Mouse (Mus musculus) embryonic facial prominence, embryonic 11.5 days (tissue): ENCODE measurements at regions not wholly inside any gene's neighbourhood (a gene's known extent, or its start where the extent isn't known, plus 50 kb on each side); places are given as distances from the start of the nearest gene placed in this dataset.
A peak's percentile ranks its signal among the peaks of the same experiment; 100 is the strongest.

Source experiments
- ATAC-seq: fragments of 200-750 bp; cut with Nextera tagmentation; replicated peaks from 2 replicates; pipeline ENCODE4 v1.8.0; 2017; ENCODE audit warnings: low read depth; ENCODE audit not compliant: insufficient number of reproducible peaks, low FRiP score, low TSS enrichment
- DNase-seq: peaks from one replicate; pipeline ENCODE4 v3.0.0-alpha.2; 2015; ENCODE audit warnings: low spot score
- H3K27ac ChIP-seq: fragments of 300-500 bp; sonication (generic); replicated peaks from 2 replicates; pipeline ENCODE4 v1.5.1; 2014; ENCODE audit warnings: mild to moderate bottlenecking, low read depth, low read length, control low read depth
- H3K27me3 ChIP-seq: fragments of 300-500 bp; sonication (generic); 2 replicates; pipeline ENCODE4 v1.6.1; 2014; ENCODE audit warnings: mild to moderate bottlenecking, low read length, moderate library complexity, mixed read lengths; ENCODE audit not compliant: control insufficient read depth, insufficient read depth
- H3K36me3 ChIP-seq: fragments of 300-500 bp; sonication (generic); replicated peaks from 2 replicates; pipeline ENCODE4 v1.6.1; 2014; ENCODE audit warnings: low read depth, mild to moderate bottlenecking, low read length, moderate library complexity, mixed read lengths; ENCODE audit not compliant: control insufficient read depth, insufficient read depth
- H3K4me1 ChIP-seq: fragments of 300-500 bp; sonication (generic); 2 replicates; pipeline ENCODE4 v1.6.1; 2014; ENCODE audit warnings: low read length, mixed read lengths; ENCODE audit not compliant: control insufficient read depth, insufficient read depth
- H3K4me2 ChIP-seq: fragments of 300-500 bp; sonication (generic); 2 replicates; pipeline ENCODE4 v1.6.1; 2014; ENCODE audit warnings: low read depth, mild to moderate bottlenecking, control low read depth, low read length, moderate library complexity
- H3K4me3 ChIP-seq: fragments of 300-500 bp; sonication (generic); 2 replicates; pipeline ENCODE4 v1.5.1; 2014; ENCODE audit warnings: low read depth, low read length, control low read depth
- H3K9ac ChIP-seq: fragments of 300-500 bp; sonication (generic); replicated peaks from 2 replicates; pipeline ENCODE4 v1.6.1; 2014; ENCODE audit warnings: mild to moderate bottlenecking, control low read depth, low read length
- H3K9me3 ChIP-seq: fragments of 300-500 bp; sonication (generic); replicated peaks from 2 replicates; pipeline ENCODE4 v1.6.1; 2016; ENCODE audit warnings: mild to moderate bottlenecking, low read length, inconsistent platforms, mixed read lengths; ENCODE audit not compliant: control insufficient read depth
- WGBS: fragments of 180-500 bp; shearing (Covaris S2); extraction: QIAGEN DNeasy Blood & Tissue Kit; methylation state at CpG from one replicate; pipeline ENCODE4 v1.1.7; 2014; 5-methylcytosine and 5-hydroxymethylcytosine counted together

DNA sequence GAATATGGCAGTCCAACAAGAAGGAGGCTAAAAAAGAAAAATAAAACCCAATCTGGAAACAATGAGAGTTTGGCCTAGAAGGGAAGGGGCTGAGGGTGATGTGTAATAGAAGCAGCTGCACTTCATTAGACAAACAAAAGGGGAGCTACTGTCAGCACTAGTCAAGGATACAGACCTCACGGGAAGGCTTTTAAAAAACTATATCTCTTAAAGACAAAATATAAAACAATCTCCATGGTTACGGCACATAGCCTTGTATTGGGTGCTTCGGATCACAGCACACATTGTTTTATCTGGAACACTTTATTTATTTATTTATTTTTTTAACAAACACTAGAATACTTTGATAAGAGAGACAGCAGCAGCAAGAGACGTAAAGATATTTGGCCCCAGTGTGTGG lies 346.3 kb upstream of the Lcorl start:
- Histone ChIP-seq H3K4me2 (no peak overlapping the region), H3K4me1 (no peaks in the 10 kb centered on the region), H3K9me3 (no peaks in the 10 kb centered on the region), H3K9ac (no peak overlapping the region), H3K4me3 (no peak overlapping the region), H3K27me3 (no peaks in the 10 kb centered on the region), H3K27ac (no peak overlapping the region), H3K36me3 (no peaks in the 10 kb centered on the region)
- 67% methylated on average over 4 of the region's 4 CpGs for WGBS
- DNase-seq (peak; percentile 22), ATAC-seq (no peak)

DNA sequence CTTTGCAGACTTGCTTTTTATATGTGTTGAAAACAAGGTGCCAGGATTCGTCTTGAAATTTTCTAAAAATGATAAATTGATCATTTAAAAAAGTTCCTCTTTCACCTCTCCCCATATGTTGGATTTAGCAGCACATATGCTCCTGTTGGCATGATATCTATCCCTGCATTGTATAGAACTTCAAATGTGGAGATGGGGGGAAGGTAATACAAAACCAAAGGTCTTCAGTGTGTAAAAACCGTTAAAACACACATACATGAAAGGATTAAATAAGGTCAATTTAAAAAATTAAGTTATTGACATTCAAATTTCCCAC lies 345.0 kb upstream of the Lcorl start:
- WGBS, result 82% methylated on average over 2 of the region's 2 CpGs
- no peaks in the 10 kb centered on the region for H3K36me3 ChIP-seq
- no peak overlapping the region for H3K27ac ChIP-seq
- DNase-seq, result no peak
- no peaks in the 10 kb centered on the region for H3K9me3 ChIP-seq
- H3K4me3 ChIP-seq, result no peak overlapping the region
- H3K4me2 ChIP-seq, result no peak overlapping the region
- no peak overlapping the region for H3K9ac ChIP-seq
- no peaks in the 10 kb centered on the region for H3K4me1 ChIP-seq
- ATAC-seq, result no peak
- H3K27me3 ChIP-seq, result no peaks in the 10 kb centered on the region

DNA sequence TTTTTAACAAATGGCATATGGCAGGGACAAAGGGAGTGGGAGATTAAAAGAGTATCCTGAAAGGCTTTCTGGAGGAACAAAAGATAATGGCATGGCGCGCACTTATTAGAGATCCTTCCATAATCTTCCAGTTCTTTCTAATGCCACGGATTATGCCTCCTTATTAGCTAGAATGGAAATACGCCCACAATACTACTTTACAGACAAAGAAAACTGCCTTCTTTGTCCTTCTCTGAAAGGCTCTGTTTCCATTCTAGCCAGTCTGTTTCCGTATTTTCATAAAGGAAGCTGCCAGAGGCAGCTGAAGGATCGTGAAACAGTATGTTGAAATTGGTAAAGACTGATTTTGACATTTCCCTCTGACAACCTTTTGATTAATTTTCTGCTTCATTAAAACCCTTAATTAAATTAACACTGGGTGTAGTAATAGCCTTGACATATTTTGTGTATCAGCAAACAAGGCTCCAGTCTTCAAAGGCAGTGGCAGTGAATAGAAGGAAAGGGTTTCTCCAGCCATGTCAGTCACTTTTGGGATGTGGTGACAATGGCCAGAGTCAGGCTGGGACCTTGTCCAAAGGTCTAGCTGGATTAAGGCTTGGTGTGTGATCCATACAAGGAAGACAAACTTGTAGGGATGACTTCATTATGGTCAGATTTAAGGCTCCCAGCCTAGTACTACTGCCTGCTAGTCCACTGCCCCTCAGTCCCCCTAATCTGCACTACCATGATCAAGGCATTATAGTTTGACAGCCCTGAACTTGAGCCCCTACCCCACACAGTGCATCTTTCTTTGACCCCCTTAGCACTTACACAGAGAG lies 344.4 kb upstream of the Lcorl start:
- no peak overlapping the region for H3K27ac ChIP-seq
- DNase-seq (peak; percentile 6), ATAC-seq (0 out of 2 replicates have a peak, but pooled peaks have one; percentile 34)
- no peak overlapping the region for H3K4me2 ChIP-seq
- no peaks in the 10 kb centered on the region for H3K9me3 ChIP-seq
- 67% methylated on average over 6 of the region's 6 CpGs for WGBS
- H3K4me3 ChIP-seq, result no peak overlapping the region
- no peaks in the 10 kb centered on the region for H3K4me1 ChIP-seq
- H3K36me3 ChIP-seq, result no peaks in the 10 kb centered on the region
- no peak overlapping the region for H3K9ac ChIP-seq
- no peaks in the 10 kb centered on the region for H3K27me3 ChIP-seq

DNA sequence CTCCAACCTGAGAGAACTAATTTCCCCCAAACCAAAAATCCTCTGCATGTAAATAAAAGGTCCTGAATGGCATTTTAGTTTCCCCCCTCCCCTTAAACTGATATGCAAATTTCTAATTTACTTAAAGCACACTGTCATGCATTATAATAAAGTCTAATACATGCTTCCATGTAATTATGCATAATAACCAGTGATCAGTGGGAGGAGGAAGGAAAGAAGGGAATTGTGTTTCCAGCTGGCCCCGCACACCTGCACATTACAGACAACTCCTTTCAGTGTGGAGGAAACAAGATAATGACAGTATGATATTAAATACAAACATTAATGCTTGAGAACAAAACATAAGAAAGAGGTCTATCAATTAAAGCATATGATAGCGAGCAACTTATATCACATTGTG lies 329.5 kb upstream of the Lcorl start:
- Histone ChIP-seq H3K27me3 (no peaks in the 10 kb centered on the region), H3K36me3 (no peaks in the 10 kb centered on the region), H3K27ac (no peak overlapping the region), H3K4me2 (no peak overlapping the region), H3K4me3 (no peak overlapping the region), H3K9ac (no peak overlapping the region), H3K4me1 (no peaks in the 10 kb centered on the region), H3K9me3 (no peaks in the 10 kb centered on the region)
- DNase-seq (no peak), ATAC-seq (no peak)
- 92% methylated on average over 2 of the region's 2 CpGs for WGBS

DNA sequence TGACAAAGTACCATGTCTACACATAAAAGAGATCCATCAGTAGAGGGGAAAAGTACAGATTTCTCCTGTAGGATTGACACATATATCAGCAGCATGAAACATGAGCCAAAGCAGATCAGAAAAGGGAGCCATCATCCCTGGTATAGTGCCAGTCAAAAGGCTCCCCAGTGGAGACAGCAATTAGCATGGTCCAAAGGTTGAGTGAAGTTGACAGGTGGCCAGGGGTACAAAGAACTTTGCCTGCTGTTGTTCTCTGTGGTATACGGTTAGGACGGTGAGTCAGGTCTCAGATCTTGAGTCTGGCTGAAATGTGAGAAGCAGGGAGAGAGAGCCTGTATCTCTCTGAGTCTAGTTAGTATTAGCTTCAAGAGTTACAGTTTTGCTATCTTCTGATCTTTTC lies 324.7 kb upstream of the Lcorl start:
- no peak for DNase-seq
- WGBS, result 26% methylated on average over 2 of the region's 2 CpGs
- no peak for ATAC-seq

DNA sequence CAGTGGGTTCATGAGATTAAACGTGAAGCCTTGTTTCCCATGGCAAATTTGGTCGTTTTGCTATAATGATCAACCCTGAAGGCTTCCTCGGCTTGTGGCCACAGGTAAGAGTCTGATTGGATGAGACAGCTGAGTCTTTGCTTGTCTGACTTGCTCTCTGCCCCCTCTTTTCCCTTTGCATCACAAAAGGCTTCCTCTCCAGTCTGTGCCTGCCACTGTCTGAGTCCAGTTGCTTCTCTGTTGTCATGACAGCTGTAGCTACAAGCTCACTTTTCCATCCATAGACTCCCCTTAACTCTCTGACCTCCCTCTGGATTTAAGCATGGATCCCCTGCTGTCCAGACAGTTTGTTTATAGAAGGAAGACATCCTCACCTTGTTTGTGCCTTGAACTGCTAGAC lies 314.9 kb upstream of the Lcorl start:
- DNase-seq (no peak), ATAC-seq (no peak)
- no peaks in the 10 kb centered on the region for H3K27me3 ChIP-seq
- H3K27ac ChIP-seq, result no peak overlapping the region
- WGBS, result 18% methylated on average over 3 of the region's 3 CpGs
- no peak overlapping the region for H3K9ac ChIP-seq
- H3K4me2 ChIP-seq, result no peak overlapping the region
- H3K4me1 ChIP-seq, result no peaks in the 10 kb centered on the region
- H3K4me3 ChIP-seq, result no peak overlapping the region
- no peaks in the 10 kb centered on the region for H3K9me3 ChIP-seq
- H3K36me3 ChIP-seq, result no peaks in the 10 kb centered on the region

More for the DNA sequence above, 324.7 kb upstream of the Lcorl start:
- no peaks in the 10 kb centered on the region for H3K27me3 ChIP-seq
- H3K4me1 ChIP-seq, result no peaks in the 10 kb centered on the region
- no peak overlapping the region for H3K9ac ChIP-seq
- H3K27ac ChIP-seq, result no peak overlapping the region
- no peak overlapping the region for H3K4me3 ChIP-seq
- no peak overlapping the region for H3K4me2 ChIP-seq
- H3K36me3 ChIP-seq, result no peaks in the 10 kb centered on the region
- no peaks in the 10 kb centered on the region for H3K9me3 ChIP-seq

DNA sequence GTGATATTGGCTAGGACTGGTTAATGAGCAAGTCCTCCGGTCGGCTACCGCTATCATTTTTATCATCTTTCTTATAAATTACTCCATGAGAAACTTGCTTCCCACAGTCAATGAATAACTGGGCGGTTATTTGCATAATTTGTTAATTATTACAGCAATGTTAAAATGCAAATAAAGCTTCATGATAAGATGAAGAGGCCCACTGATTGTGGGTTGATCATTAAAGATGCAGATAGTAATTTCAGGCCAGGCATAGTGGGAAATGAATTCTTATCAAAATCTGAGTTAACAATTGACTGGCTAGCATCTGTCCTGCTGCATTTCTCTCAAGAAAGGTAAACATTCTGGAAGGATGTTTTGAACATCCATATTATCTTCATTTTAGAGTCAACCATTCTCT lies 303.4 kb upstream of the Lcorl start:
- Histone ChIP-seq H3K36me3 (no peaks in the 10 kb centered on the region), H3K4me2 (no peak overlapping the region), H3K4me3 (no peak overlapping the region), H3K27me3 (no peaks in the 10 kb centered on the region), H3K27ac (no peak overlapping the region), H3K9ac (no peak overlapping the region), H3K4me1 (no peaks in the 10 kb centered on the region), H3K9me3 (no peaks in the 10 kb centered on the region)
- ATAC-seq (no peak), DNase-seq (no peak)
- 83% methylated on average over 4 of the region's 4 CpGs for WGBS

DNA sequence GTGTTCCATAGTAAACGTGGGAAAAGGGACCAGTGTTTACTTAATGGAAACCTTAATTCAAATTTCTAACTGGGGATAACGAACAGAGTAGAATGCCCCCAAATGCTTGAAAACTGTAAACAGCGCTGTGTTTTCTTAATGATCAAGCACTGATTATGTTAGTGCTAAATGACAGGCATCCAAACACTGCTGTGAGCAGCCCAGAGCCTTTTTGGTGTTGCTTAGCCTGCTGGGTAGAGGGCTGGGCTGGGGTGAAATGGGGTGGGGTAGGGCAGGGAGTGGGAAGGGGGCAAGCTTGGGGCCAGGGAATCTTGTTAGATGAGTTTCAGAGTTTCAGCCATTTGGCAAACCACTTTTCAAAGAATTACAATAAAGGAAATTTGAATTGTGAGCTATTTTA lies 294.6 kb upstream of the Lcorl start:
- Histone ChIP-seq H3K4me1 (no peaks in the 10 kb centered on the region), H3K4me2 (no peak overlapping the region), H3K27ac (no peak overlapping the region), H3K4me3 (no peak overlapping the region), H3K9me3 (no peaks in the 10 kb centered on the region), H3K27me3 (no peaks in the 10 kb centered on the region), H3K36me3 (no peaks in the 10 kb centered on the region), H3K9ac (no peak overlapping the region)
- 46% methylated on average over 3 of the region's 3 CpGs for WGBS
- DNase-seq, result no peak
- ATAC-seq, result no peak
